Mouse (Mus musculus) regulatory T cell (primary cell): ENCODE results near the gene Hspd1.

Source experiments
- in situ Hi-C: fragments of 300-600 bp; cut with MboI, MseI; formaldehyde crosslinking; loops from one replicate; pipeline ENCODE4 v1.15.1; 2025; ENCODE audit warnings: high pct_unique_total_duplicates

Gene Hspd1

DNA sequence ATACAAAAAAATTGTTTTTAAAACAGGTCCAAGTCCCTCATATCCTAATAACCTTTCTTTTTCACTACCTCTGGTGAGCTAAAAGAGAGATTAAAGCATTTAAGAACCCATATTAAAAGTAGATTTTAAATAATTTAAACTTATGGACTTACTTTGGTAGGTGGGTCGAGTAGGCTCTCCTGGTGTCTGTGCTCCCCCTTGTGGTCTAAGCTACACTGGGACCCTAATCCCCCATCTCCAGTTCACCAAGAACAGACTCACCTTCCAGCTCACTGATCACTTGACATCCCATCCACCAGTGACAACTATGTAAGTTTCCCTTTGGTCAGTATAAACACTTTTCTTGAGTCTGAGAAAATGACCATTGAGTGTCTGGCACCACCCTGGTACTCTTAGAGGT is 45.8 kb downstream of the Hspd1 start:
- in situ Hi-C loops = no loop called here

DNA sequence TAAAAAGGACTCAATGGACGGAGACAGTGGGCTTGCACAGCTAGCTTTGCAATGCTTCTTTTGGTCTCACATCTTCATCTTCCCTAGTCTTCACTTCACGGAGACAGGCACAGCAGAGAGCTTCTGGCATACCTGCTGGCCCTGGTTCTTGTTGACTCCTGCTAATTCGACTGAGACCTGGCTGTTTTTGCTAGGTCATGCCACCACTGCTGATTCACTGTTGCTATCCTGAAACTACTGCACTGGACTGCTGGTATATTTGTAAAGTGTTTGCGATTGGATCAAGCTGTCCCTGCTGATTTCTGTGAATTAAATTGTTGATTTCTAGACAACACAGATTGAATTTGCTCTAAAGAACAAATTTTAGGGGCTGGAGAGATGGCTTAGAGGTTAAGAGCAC is 46.4 kb downstream of the Hspd1 start:
- in situ Hi-C loops = no loop called here

DNA sequence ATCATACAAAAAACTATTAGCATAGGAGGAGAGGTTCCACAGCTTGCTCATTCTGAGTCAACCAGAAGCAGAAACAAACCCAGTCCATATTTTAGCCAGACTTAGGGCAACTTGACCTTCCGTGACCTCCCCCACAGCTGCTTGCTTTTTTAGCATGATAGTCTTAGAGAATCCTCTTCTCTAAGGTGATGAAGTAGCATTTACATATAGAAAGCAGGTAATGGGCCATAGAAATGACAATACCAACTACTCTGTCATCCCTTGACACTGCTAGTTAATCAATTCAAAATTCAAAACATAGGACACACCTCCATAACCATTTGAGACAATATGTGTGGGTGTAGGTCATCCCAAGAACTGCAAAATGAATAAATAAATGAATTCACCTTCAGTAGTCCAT is 48.1 kb downstream of the Hspd1 start:
- in situ Hi-C loops = no loop called here

DNA sequence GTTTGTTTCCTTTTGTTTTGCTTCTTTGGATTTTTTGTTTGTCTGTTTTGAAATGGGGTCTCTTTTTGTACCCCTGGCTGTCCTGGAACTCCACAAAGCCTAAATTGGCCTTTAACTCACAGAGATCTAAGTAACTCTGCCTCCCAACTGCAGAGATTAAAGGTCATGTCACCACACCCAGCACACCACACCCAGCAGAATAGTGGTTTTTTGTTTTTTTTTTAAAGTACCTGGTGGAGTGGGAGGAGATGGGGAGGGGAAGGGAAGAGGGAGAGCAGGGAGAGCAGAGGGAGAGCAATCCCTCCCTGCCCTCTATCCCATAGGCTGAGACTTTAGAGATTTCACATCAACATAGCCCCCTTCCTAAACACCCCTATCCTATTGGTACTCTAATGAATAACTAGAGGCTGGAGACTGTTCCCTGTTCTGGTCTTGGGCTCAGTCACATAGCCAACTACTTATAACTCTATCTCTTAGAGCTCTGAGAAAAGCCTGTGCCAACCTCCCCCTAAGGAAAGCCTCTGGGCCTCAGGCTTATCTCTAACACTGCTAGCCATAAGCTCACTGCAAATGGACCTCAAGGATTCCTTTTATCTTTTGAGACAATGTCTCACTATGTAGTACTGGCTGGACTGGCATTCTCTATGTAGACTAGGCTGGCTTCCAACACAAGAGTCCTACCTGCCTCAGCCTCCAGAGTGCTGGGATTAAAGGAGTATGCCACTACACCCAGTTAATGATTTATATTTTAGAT is 56.8 kb downstream of the Hspd1 start:
- in situ Hi-C loops = no loop called here

DNA sequence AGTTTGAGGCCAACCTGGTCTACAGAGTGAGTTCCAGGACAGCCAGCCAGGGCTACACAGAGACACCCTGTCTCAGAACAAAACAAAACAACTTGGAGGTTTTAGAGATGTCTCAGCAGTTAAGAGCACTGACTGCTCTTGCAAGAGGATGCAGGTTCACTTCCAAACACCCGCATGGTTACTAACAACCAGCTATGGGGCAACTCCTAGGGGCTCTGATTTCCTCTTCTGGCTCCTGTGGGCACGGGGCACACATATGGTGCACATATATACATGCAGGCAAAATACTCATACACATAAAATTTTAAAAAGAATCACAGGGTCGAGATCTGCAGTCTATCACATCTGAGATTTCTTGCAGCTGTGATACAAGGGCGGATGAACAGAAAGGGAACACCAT is 58.6 kb downstream of the Hspd1 start:
- in situ Hi-C loops = loop anchor here (10.0 kb wide), 1 partner anchor 55 kb away; the partner anchor contains the start of genes Hspd1 and Hspe1

DNA sequence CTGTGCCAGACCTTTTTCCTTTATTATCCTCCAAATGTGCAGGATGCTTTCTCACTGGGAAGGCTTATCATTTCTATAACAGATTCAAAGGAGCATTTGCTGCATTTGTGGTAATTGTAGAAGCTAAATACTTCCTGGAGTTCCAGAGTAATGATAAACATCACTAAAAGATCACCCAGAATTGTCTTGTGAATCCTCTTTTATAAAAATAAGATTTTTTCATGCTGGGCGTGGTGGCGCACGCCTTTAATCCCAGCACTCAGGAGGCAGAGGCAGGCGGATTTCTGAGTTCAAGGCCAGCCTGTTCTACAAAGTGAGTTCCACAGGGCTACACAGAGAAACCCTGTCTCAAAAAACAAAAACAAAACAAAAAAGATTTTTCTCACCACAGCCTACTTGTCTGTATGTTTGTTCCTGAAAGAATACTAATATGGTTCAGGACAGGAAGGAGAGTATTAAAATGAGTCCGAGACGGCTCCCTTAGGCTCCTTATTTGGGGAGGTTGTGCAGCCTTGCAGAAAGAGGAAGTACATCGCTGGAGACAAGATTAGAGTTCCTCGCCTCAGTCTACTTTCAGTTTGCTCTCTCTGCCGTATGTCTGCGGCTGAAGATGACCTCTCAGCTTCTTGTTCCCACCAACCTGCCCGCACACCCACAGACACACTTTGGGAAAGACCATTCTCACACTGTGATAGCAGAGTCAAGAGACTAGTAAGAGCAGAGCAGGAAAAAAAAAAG is 59.4 kb downstream of the Hspd1 start:
- in situ Hi-C loops = loop anchor here (10.0 kb wide), 1 partner anchor 56 kb away; the partner anchor contains the start of genes Hspd1 and Hspe1

DNA sequence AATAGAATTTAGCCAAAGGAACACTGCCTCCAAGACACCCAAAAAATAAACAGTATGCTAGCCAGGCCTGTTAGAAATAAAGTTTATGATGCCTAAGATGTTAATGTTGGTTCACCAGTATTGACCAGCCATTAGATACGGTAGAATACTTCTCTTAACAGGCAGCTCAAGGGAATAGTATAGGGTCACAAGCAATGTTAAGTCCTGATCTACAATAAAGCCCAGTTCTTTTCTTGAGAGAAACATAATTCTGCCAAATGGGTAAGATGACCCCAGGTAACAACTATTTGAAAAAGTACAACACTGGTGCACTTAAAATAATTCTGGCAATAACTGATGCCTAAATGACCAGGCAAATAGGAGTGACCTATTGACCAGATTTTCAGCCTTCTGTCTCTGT is 60.1 kb downstream of the Hspd1 start:
- in situ Hi-C loops = loop anchor here (10.0 kb wide), 1 partner anchor 57 kb away; the partner anchor contains the start of genes Hspd1 and Hspe1
